Mouse (Mus musculus) G1E (cell line): ENCODE measurements around the gene Tspyl4. TPM values are rescaled to one million over a fixed set of nuclear protein-coding genes. Genes with fewer than 3 reads are reported as not detected.
"Not testable (repeated sequence)": the region's sequence is repeated elsewhere in the genome, so short reads cannot be mapped to it uniquely, and the experiment has no call there.

Source experiments
- ATAC-seq: 2 replicates; pipeline ENCODE4 v1.8.0; 2016; ENCODE audit warnings: mild to moderate bottlenecking; ENCODE audit not compliant: insufficient number of reproducible peaks, poor library complexity, low FRiP score, severe bottlenecking; ENCODE audit errors: extremely low read depth
- DNase-seq: peaks from one replicate; pipeline ENCODE4 v3.0.0; 2012; ENCODE audit warnings: low spot score
- H3K27me3 ChIP-seq: 2 replicates; pipeline ENCODE4 v1.6.1; 2012; ENCODE audit warnings: mild to moderate bottlenecking, low read length, inconsistent platforms; ENCODE audit not compliant: insufficient read depth
- H3K36me3 ChIP-seq: replicated peaks from 2 replicates; pipeline ENCODE3; 2012; ENCODE audit warnings: mild to moderate bottlenecking, inconsistent platforms
- H3K4me1 ChIP-seq: 2 replicates; pipeline ENCODE4 v1.6.1; 2012; ENCODE audit warnings: low read depth, low read length, inconsistent platforms, mixed read lengths; ENCODE audit not compliant: insufficient read depth
- H3K4me3 ChIP-seq: 2 replicates; pipeline ENCODE4 v1.5.1; 2012; ENCODE audit warnings: low read depth, mild to moderate bottlenecking, inconsistent platforms, low read length, moderate library complexity, mixed read lengths
- H3K9me3 ChIP-seq: replicated peaks from 2 replicates; pipeline ENCODE4 v1.6.1; 2012; ENCODE audit warnings: inconsistent platforms
- CTCF ChIP-seq: IDR thresholded peaks from 2 replicates; pipeline ENCODE4 v1.5.1; 2012; ENCODE audit warnings: low read depth, low read length, inconsistent platforms, mixed read lengths
- GATA1 ChIP-seq: IDR thresholded peaks from 2 replicates; pipeline ENCODE4 v1.6.1; 2012; ENCODE audit warnings: borderline replicate concordance, low read length, inconsistent platforms, mixed read lengths
- GATA2 ChIP-seq: IDR thresholded peaks from 2 replicates; pipeline ENCODE4 v1.6.1; 2012; ENCODE audit warnings: low read depth, low read length, inconsistent platforms, borderline replicate concordance
- POLR2AphosphoS5 ChIP-seq: IDR thresholded peaks from 2 replicates; pipeline ENCODE4 v1.6.1; 2012; ENCODE audit warnings: low read depth, low read length, inconsistent platforms; ENCODE audit not compliant: insufficient replicate concordance
- TAL1 ChIP-seq: conservative IDR thresholded peaks from 2 replicates; pipeline ENCODE4 v1.6.1; 2012; ENCODE audit warnings: low read depth, low read length, inconsistent platforms, mixed read lengths
- polyA plus RNA-seq: library from polyadenylated mRNA; stranded (reverse); fragments of >175 nt; gene quantifications from 2 replicates; pipeline ENCODE4 v1.2.3, GENCODE M21; 2012
- total RNA-seq, 2 experiments: library from RNA; stranded (forward) in 1 of 2; stranded (reverse) in 1 of 2; fragments of 200-1000 nt in 1 of 2; fragments of >200 nt in 1 of 2; fragmentation: Nextera tagmentation in 1 of 2; gene quantifications; 2 replicates each; pipeline ENCODE4 v1.2.3; 2014 to 2017

The Tspyl4 gene
- total RNA-seq (2014; fragmentation: Nextera tagmentation) = 0.53 and 0.60 TPM in 2 replicates
- total RNA-seq (2017) = 0.82 and 1.5 TPM in 2 replicates
- 0.14 TPM in 2 replicates for polyA plus RNA-seq

DNA sequence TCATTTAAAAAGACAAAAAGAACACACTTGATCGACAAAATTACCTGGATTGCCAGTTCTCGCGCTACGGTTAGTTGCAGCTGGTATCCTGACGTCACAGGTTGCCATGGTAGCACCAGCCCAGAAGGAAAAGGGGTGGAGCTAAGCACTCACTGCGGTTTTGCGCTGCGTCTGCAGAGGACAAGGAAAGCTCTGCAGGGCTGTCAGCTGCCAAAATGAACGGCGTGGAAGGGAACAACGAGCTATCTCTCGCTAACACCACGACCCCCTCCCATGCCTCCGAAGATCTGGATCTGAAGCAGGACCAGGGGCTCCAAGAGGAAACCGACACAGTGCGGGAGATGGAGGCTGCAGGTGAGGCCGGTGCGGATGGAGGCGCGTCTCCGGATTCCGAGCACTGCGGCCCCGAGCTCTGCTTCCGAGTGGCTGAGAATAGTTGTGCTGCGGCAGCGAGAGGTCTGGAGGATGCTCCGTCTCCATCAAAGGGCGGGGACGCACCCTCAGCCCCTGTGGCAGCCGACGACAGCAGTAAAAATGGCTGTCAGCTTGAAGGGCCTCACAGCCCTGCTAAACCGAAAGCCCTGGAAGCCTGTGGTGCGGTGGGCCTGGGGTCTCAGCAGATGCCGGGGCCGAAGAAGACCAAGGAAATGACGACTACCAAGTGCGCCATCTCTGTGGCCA lies at the start of gene Tspyl4:
Gene Tspyl4 (plus strand): TSS at position 144 of the 681 bp plus-strand sequence.
- Histone ChIP-seq H3K4me1 (peaks cover 8% of the 10 kb centered on the region), H3K36me3 (peaks cover 47% of the 10 kb centered on the region), H3K27me3 (no peaks in the 10 kb centered on the region), H3K4me3 (peak within 1 kb of the TSS; percentile 66), H3K9me3 (no peaks in the 10 kb centered on the region)
- DNase-seq (peak; percentile 15), ATAC-seq (peak; percentile 88)
- TF ChIP-seq GATA2 (no peak), POLR2AphosphoS5 (no peak), TAL1 (no peak), GATA1 (no peak)

- no peak for TF ChIP-seq POLR2AphosphoS5
- no peak for TF ChIP-seq CTCF
- no peak for TF ChIP-seq TAL1
- TF ChIP-seq GATA1 = no peak
- TF ChIP-seq GATA2 = no peak
- no peaks in the 10 kb centered on the region for H3K9me3 ChIP-seq
- H3K27me3 ChIP-seq = no peaks in the 10 kb centered on the region
- H3K36me3 ChIP-seq = no peaks in the 10 kb centered on the region
- no peak for ATAC-seq
- no peak overlapping the region for H3K4me3 ChIP-seq
- DNase-seq = no peak
- no peaks in the 10 kb centered on the region for H3K4me1 ChIP-seq
Observed at GRCm38 (mm10) chr10:34247757-34248156, 49.5 kb upstream of the Tspyl4 start.

GRCm38 (mm10) chr10:34249594-34249993 lies 47.6 kb upstream of the Tspyl4 start:
- TF ChIP-seq TAL1 (no peak), POLR2AphosphoS5 (no peak), GATA1 (no peak), CTCF (no peak), GATA2 (no peak)
- ATAC-seq = no peak
- Histone ChIP-seq H3K27me3 (no peaks in the 10 kb centered on the region), H3K9me3 (no peaks in the 10 kb centered on the region), H3K4me3 (no peak overlapping the region), H3K4me1 (no peaks in the 10 kb centered on the region), H3K36me3 (no peaks in the 10 kb centered on the region)
- DNase-seq = no peak

GRCm38 (mm10) chr10:34252833-34253232 lies 44.4 kb upstream of the Tspyl4 start:
- not testable (repeated sequence) for DNase-seq, ATAC-seq, H3K4me3 ChIP-seq, H3K4me1 ChIP-seq, H3K27me3 ChIP-seq, H3K36me3 ChIP-seq, H3K9me3 ChIP-seq

GRCm38 (mm10) chr10:34265106-34265505 lies 32.1 kb upstream of the Tspyl4 start:
- no peaks in the 10 kb centered on the region for H3K9me3 ChIP-seq

DNA sequence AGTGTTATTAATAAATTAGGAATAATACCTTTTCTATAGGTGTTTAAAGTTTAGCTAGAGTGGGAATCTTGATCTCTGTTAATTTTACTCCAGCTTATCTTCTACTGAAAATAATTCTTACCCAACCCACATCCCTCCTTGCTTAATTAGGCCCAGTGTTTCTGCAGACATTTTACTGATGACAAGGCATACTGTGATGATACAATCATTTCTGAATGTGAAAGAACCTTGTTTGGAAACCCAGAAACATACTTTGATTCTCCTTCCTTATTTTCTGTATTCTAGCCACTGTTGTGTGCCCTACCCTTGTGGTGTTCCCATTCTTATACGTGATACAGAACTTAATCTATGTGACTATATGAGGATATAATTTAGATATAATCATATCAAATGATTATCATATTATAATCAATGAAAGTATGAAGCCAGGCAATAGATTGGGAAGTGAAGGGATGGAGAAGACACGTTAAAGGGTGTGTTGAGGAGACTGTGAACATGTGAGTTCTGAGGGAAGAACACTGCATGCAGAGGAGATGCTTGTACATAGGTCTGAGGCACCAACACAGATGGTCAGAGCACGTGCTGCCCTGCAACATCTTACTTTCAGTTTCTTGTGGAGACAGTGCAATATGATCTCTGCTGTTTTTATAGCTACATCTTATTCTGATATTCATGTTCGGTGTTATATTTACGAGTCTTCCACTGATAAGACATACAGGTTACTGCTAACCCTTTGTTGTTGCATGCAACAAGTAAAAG lies 29.8 kb upstream of the Tspyl4 start:
- ATAC-seq (no peak), DNase-seq (no peak)
- H3K4me1 ChIP-seq = peaks cover 4% of the 10 kb centered on the region; the same call in 1 of the 2 replicates
- no peak for TF ChIP-seq GATA1
- no peak for TF ChIP-seq POLR2AphosphoS5
- no peak for TF ChIP-seq TAL1
- TF ChIP-seq GATA2 = no peak
- no peak for TF ChIP-seq CTCF
- no peaks in the 10 kb centered on the region for H3K9me3 ChIP-seq
- no peaks in the 10 kb centered on the region; the same call in 1 of the 2 replicates for H3K27me3 ChIP-seq
- H3K4me3 ChIP-seq = no peak overlapping the region; the same call in 1 of the 2 replicates
- no peaks in the 10 kb centered on the region for H3K36me3 ChIP-seq

More at GRCm38 (mm10) chr10:34265106-34265505, 32.1 kb upstream of the Tspyl4 start:
- H3K4me1 ChIP-seq = peaks cover 4% of the 10 kb centered on the region; the same call in 1 of the 2 replicates
- DNase-seq (no peak), ATAC-seq (no peak)
- H3K4me3 ChIP-seq = no peak overlapping the region
- no peaks in the 10 kb centered on the region; the same call in 1 of the 2 replicates for H3K27me3 ChIP-seq
- no peaks in the 10 kb centered on the region for H3K36me3 ChIP-seq
- TF ChIP-seq GATA2 (no peak), GATA1 (no peak), POLR2AphosphoS5 (no peak), CTCF (no peak), TAL1 (no peak)

- H3K27me3 ChIP-seq = no peaks in the 10 kb centered on the region; the same call in 1 of the 2 replicates
- no peak overlapping the region for H3K4me3 ChIP-seq
- no peaks in the 10 kb centered on the region for H3K9me3 ChIP-seq
- no peak for TF ChIP-seq TAL1
- TF ChIP-seq GATA2 = no peak
- TF ChIP-seq GATA1 = no peak
- no peak for TF ChIP-seq POLR2AphosphoS5
- TF ChIP-seq CTCF = no peak
- DNase-seq (no peak), ATAC-seq (no peak)
- peaks cover 4% of the 10 kb centered on the region; the same call in 1 of the 2 replicates for H3K4me1 ChIP-seq
- no peaks in the 10 kb centered on the region for H3K36me3 ChIP-seq
Observed at GRCm38 (mm10) chr10:34271681-34272080, 25.6 kb upstream of the Tspyl4 start.
